Mouse (Mus musculus): ENCODE results near the gene Ninj2. TPM values are rescaled to one million over a fixed set of nuclear protein-coding genes. Genes with fewer than 3 reads are reported as not detected.

Gene Ninj2
- polyA plus RNA-seq, 1 experiment from 2014 or later: not detected

DNA sequence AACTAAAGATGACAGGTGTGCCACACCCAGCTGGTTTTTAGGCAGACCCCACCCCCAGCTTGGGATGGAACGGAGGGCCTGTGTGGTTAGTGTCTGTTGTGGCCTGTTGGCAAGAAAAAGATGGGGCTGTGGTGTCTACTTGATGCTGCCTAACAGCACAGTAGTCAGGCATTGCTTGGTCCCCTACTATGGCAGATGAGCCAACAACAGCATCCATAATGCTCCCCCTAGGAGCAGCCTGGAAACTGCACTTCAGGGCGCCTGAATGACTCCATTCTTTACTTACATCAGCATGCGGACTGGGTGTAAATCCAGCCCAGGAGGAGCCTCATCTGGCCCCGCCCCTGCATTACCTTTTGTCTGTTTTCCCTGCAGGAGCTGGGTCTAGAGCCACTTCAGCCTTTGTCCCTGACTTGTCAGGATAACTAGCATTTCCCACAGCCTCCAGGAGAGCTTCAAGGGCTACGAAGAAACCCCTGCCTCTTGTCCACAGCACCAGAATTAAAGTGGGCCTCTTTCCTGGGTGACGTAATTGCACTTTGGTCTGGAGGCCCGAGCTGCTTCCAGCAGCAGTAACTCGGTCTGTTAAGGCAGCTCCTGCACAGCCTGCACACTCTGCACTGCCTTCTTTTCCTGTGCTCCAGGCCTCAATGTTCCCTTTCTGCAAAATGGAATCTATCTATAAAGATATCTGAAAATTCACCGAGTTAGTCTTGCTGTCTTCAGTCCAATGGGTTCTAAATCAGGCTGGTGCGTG, 106.7 kb downstream of the Ninj2 start:
- peaks cover 17% of the 10 kb centered on the region for H3K4me1 ChIP-seq (replicated peaks)
- H3K27ac ChIP-seq: no peak overlapping the region
- no peaks in the 10 kb centered on the region for H3K36me3 ChIP-seq
- H3K9me3 ChIP-seq: no peaks in the 10 kb centered on the region
- 0 out of 2 replicates have a peak, but pooled peaks cover 6% of the 10 kb centered on the region for H3K27me3 ChIP-seq
- 23% methylated on average over 10 of the region's 10 CpGs for WGBS
- ATAC-seq (ENCODE audit: low FRiP score): 0 out of 2 replicates have a peak, but pooled peaks have one; percentile 14
- H3K9ac ChIP-seq: no peak overlapping the region
- no peak overlapping the region for H3K4me2 ChIP-seq
- H3K4me3 ChIP-seq: no peak overlapping the region

- H3K9me3 ChIP-seq: no peaks in the 10 kb centered on the region
- peaks cover 4% of the 10 kb centered on the region; the same call in 1 of the 2 replicates for H3K27me3 ChIP-seq
- 43% methylated on average over 6 of the region's 6 CpGs for WGBS
- H3K36me3 ChIP-seq: no peaks in the 10 kb centered on the region
- H3K4me1 ChIP-seq (replicated peaks): peaks cover 17% of the 10 kb centered on the region
- H3K27ac ChIP-seq: no peak overlapping the region; the same call in 1 of the 2 replicates
- H3K9ac ChIP-seq: no peak overlapping the region
- H3K4me2 ChIP-seq: 0 out of 2 replicates have a peak overlapping the region, but pooled peaks have one; percentile 8
- ATAC-seq (ENCODE audit: low FRiP score): no peak
- no peak overlapping the region for H3K4me3 ChIP-seq
Observed at GRCm38 (mm10) chr6:120201956-120202355, 108.8 kb downstream of the Ninj2 start.

GRCm38 (mm10) chr6:120202406-120202805, 109.3 kb downstream of the Ninj2 start:
- Histone ChIP-seq H3K27ac (no peak overlapping the region; the same call in 1 of the 2 replicates), H3K4me2 (0 out of 2 replicates have a peak overlapping the region, but pooled peaks have one; percentile 8), H3K4me1 (replicated peaks) (peaks cover 17% of the 10 kb centered on the region), H3K9me3 (no peaks in the 10 kb centered on the region), H3K9ac (no peak overlapping the region), H3K27me3 (peaks cover 4% of the 10 kb centered on the region; the same call in 1 of the 2 replicates), H3K4me3 (no peak overlapping the region), H3K36me3 (no peaks in the 10 kb centered on the region)
- ATAC-seq (ENCODE audit: low FRiP score): peak; percentile 60
- 36% methylated on average over 8 of the region's 8 CpGs for WGBS

DNA sequence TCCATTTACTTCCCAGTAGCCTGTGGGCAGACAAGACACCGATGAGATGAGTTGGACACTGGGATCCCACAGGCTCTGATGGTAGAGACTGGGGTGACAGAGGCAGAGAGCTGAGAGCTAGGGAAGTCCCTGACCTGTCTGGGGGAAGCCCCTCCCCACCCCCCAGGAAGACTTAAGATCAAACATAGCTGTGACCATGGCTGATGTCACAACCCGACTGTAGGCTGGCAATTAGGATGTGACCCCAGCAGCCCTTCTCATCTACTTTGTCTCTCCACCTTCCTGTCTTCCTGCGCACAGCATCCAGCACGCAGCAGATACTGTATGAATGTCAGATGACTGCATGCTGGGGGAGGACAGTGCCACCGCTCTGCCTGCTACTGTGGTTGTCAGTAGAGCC, 113.4 kb downstream of the Ninj2 start:
- H3K27me3 ChIP-seq: peaks cover 4% of the 10 kb centered on the region; the same call in 1 of the 2 replicates
- no peak overlapping the region for H3K9ac ChIP-seq
- peaks cover 16% of the 10 kb centered on the region for H3K4me1 ChIP-seq (replicated peaks)
- no peak overlapping the region for H3K27ac ChIP-seq
- ATAC-seq (ENCODE audit: low FRiP score): no peak
- no peaks in the 10 kb centered on the region for H3K9me3 ChIP-seq
- no peak overlapping the region for H3K4me2 ChIP-seq
- WGBS: 90% methylated on average over 5 of the region's 5 CpGs
- no peak overlapping the region for H3K4me3 ChIP-seq
- H3K36me3 ChIP-seq: no peaks in the 10 kb centered on the region

DNA sequence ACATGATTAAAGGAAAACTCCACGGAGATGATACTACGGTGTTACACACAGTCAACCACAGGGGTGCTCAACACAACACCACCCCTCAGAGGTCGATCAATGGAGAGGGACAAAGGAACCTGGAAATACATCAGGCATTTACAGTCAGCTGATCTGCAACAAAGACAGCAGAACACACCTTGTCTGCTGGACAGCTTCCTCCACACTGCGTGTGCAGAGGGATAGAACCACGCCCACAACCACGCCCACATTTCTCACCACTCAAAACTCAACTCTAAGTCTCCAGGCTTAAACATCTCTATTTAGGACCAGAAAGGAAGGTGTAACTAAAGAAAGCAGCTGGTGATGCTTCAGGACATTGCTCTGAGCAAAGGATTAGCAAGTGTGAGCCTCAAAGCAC, 118.4 kb downstream of the Ninj2 start:
- H3K4me1 ChIP-seq (replicated peaks): no peaks in the 10 kb centered on the region
- no peaks in the 10 kb centered on the region for H3K9me3 ChIP-seq
- no peaks in the 10 kb centered on the region for H3K36me3 ChIP-seq
- no peaks in the 10 kb centered on the region for H3K27me3 ChIP-seq
- no peak overlapping the region for H3K27ac ChIP-seq
- no peak overlapping the region for H3K4me2 ChIP-seq
- WGBS: 88% methylated on average over 6 of the region's 6 CpGs
- ATAC-seq (ENCODE audit: low FRiP score): no peak
- H3K9ac ChIP-seq: no peak overlapping the region
- H3K4me3 ChIP-seq: no peak overlapping the region

DNA sequence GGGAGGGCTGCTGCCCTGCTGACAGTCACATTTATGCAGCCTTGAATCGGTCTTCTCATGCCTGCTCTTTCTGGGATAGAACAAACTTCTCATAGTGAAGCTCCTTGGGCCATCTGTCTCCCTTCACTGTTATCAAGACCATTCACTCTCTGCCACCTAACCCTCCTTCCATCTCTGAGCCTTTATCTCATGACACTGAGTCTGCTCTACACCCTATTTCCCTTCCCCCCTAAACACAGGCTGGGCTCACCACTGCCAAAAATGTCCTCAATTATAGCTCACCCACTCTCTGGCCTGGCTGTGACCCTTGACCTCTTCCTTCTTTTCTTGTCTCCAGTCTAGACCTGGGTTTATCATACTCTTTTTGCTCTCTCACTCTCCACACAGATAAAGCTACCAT, 123.6 kb downstream of the Ninj2 start:
- 83% methylated on average over 1 of the region's 1 CpGs for WGBS
- H3K9ac ChIP-seq: no peak overlapping the region
- H3K36me3 ChIP-seq: no peaks in the 10 kb centered on the region

DNA sequence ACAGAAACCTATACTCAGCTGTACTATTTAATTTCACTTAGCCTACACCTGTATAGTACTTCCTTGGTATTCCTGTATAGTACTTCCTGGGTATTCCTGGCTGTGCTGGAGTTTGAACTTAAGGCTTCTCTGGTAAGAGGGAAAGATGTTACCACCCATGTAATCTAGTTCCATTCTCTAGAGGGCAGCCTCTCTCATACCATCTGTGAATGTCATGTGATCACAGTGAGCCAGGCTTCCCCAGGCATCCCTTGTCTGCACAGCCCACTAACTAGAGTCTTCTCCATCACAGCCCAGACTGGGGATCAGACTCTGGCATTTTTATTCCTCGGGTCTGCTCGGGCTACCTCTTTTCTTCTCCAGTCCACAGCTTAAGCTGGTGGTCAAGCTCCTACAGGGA, 126.1 kb downstream of the Ninj2 start:
- no peak for ATAC-seq (ENCODE audit: low FRiP score)
- Histone ChIP-seq H3K9me3 (no peaks in the 10 kb centered on the region), H3K4me3 (no peak overlapping the region), H3K4me1 (replicated peaks) (no peaks in the 10 kb centered on the region), H3K27ac (no peak overlapping the region), H3K4me2 (no peak overlapping the region), H3K36me3 (no peaks in the 10 kb centered on the region), H3K9ac (no peak overlapping the region), H3K27me3 (no peaks in the 10 kb centered on the region)
- 76% methylated on average over 2 of the region's 2 CpGs for WGBS

More for the DNA sequence above, 123.6 kb downstream of the Ninj2 start:
- no peaks in the 10 kb centered on the region for H3K27me3 ChIP-seq
- no peak for ATAC-seq (ENCODE audit: low FRiP score)
- no peak overlapping the region for H3K4me3 ChIP-seq
- no peak overlapping the region for H3K27ac ChIP-seq
- no peaks in the 10 kb centered on the region for H3K4me1 ChIP-seq (replicated peaks)
- H3K9me3 ChIP-seq: no peaks in the 10 kb centered on the region
- H3K4me2 ChIP-seq: no peak overlapping the region

DNA sequence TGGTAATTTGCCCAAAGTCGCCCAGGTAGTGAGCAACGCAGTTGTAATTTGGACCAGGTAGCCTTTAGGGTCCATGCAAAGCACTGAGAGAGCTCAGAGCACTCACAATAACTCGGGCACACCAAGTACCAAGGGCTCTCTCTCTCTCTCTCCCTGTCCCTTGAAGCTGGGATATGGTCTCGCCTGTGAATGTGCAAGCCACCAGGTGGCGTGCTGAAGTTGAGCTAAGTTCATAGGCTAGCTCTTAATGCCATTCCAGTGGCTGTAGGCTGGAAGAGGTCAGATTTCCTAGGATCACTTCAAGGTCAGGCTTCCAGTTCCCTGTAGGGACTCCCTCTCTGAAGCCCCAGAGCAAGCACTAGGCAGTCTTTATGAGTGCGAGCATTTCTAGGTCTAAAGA, 129.5 kb downstream of the Ninj2 start:
- 29% methylated on average over 6 of the region's 6 CpGs for WGBS
- no peaks in the 10 kb centered on the region for H3K27me3 ChIP-seq
- no peak for ATAC-seq (ENCODE audit: low FRiP score)

GRCm38 (mm10) chr6:120225355-120225754, 132.2 kb downstream of the Ninj2 start:
- Histone ChIP-seq H3K9me3 (no peaks in the 10 kb centered on the region), H3K9ac (no peak overlapping the region), H3K4me2 (no peak overlapping the region), H3K27ac (no peak overlapping the region), H3K27me3 (no peaks in the 10 kb centered on the region), H3K4me1 (replicated peaks) (0 out of 2 replicates have a peak, but pooled peaks cover 3% of the 10 kb centered on the region), H3K36me3 (no peaks in the 10 kb centered on the region), H3K4me3 (no peak overlapping the region)
- 63% methylated on average over 6 of the region's 6 CpGs for WGBS
- no peak for ATAC-seq (ENCODE audit: low FRiP score)

More for the DNA sequence above, 129.5 kb downstream of the Ninj2 start:
- Histone ChIP-seq H3K4me3 (no peak overlapping the region), H3K9ac (no peak overlapping the region), H3K9me3 (no peaks in the 10 kb centered on the region), H3K36me3 (no peaks in the 10 kb centered on the region), H3K4me1 (replicated peaks) (0 out of 2 replicates have a peak, but pooled peaks cover 3% of the 10 kb centered on the region), H3K27ac (no peak overlapping the region), H3K4me2 (no peak overlapping the region)

GRCm38 (mm10) chr6:120227068-120227467, 133.9 kb downstream of the Ninj2 start:
- WGBS: 91% methylated on average over 7 of the region's 7 CpGs
- no peak overlapping the region for H3K9ac ChIP-seq

DNA sequence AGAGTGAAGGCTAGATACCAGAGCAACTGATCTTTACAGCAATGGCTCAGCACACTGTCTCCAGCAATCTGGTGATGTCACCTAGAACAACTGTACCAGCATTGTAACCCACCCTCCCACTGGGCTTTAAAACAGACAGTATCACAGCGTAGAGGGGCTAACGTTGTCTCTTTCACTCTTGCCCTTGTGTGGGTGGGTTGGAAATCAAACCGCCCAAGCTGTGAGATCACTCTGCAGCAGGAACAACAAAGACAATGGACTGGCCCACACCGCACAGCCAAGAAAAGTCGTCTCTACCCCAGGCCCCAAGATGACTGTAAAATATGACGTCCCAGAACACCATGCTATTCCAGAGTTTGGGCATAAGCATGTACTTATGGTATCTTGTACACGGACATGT, 136.7 kb downstream of the Ninj2 start:
- no peaks in the 10 kb centered on the region for H3K27me3 ChIP-seq
- 67% methylated on average over 7 of the region's 7 CpGs for WGBS
- no peak overlapping the region for H3K4me3 ChIP-seq
- no peak for ATAC-seq (ENCODE audit: low FRiP score)
- H3K9me3 ChIP-seq: no peaks in the 10 kb centered on the region
- H3K9ac ChIP-seq: no peak overlapping the region
- H3K27ac ChIP-seq: no peak overlapping the region
- no peak overlapping the region for H3K4me2 ChIP-seq
- no peaks in the 10 kb centered on the region for H3K36me3 ChIP-seq
- 0 out of 2 replicates have a peak, but pooled peaks cover 3% of the 10 kb centered on the region for H3K4me1 ChIP-seq (replicated peaks)

More at GRCm38 (mm10) chr6:120227068-120227467, 133.9 kb downstream of the Ninj2 start:
- no peaks in the 10 kb centered on the region for H3K27me3 ChIP-seq
- H3K4me3 ChIP-seq: no peak overlapping the region
- no peaks in the 10 kb centered on the region for H3K36me3 ChIP-seq
- no peak for ATAC-seq (ENCODE audit: low FRiP score)
- H3K4me1 ChIP-seq (replicated peaks): 0 out of 2 replicates have a peak, but pooled peaks cover 3% of the 10 kb centered on the region
- H3K4me2 ChIP-seq: no peak overlapping the region
- H3K9me3 ChIP-seq: no peaks in the 10 kb centered on the region
- no peak overlapping the region for H3K27ac ChIP-seq

DNA sequence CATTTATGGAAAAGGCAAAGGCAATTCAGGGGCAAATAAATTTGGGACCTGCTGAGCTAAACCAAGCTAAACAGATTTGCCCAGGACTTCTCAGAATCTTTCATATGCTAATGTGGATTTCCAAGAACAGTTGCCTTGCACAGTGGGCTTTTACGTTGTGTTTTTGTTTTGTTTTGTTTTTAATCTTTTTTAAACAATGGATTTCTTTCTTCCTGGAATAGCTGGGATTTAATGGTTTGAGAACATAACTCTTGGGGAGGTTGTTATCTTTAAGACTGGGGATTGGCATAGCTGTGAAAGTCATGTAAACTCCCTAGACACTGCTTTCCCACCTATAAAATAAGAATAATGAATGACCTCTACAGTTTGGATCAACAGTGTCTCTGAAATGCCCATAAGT, 137.3 kb downstream of the Ninj2 start:
- 28% methylated on average over 1 of the region's 1 CpGs for WGBS
- no peak overlapping the region for H3K4me3 ChIP-seq

DNA sequence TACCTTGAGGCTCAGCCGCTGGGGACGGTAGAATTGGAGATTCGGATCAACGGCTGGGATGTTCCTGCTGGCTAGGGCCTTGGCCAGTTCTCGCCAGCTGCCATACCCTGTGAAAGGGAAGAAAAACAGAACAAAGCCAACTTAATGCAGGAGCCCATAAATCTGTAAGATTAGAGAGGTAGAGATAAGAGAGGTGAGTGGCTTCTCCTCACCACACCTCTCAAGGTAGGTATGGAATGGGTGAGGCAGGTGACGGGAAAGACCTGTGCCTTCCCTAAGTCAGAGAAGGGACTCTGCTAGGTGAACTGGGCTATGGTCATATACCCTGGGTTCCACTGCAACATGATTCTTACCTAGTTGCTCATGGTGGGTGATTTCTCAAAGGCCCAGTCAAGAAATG, 139.7 kb downstream of the Ninj2 start:
- Histone ChIP-seq H3K9me3 (no peaks in the 10 kb centered on the region), H3K36me3 (no peaks in the 10 kb centered on the region), H3K4me2 (no peak overlapping the region), H3K9ac (no peak overlapping the region), H3K4me3 (no peak overlapping the region), H3K27me3 (no peaks in the 10 kb centered on the region), H3K27ac (no peak overlapping the region), H3K4me1 (replicated peaks) (no peaks in the 10 kb centered on the region)
- 94% methylated on average over 6 of the region's 6 CpGs for WGBS
- ATAC-seq (ENCODE audit: low FRiP score): no peak

More for the DNA sequence above, 137.3 kb downstream of the Ninj2 start:
- Histone ChIP-seq H3K27ac (no peak overlapping the region), H3K36me3 (no peaks in the 10 kb centered on the region), H3K9me3 (no peaks in the 10 kb centered on the region), H3K27me3 (no peaks in the 10 kb centered on the region), H3K9ac (no peak overlapping the region), H3K4me2 (no peak overlapping the region), H3K4me1 (replicated peaks) (0 out of 2 replicates have a peak, but pooled peaks cover 3% of the 10 kb centered on the region)
- ATAC-seq (ENCODE audit: low FRiP score): no peak

Data from hindbrain, embryonic 13.5 days (tissue).